Mouse (Mus musculus) hematopoietic stem cell, adult 5-6 weeks (primary cell): ENCODE data around the gene Tm4sf19. TPM values are rescaled to one million over a fixed set of nuclear protein-coding genes. Genes with fewer than 3 reads are reported as not detected.

Experiments used
- ATAC-seq, 2 experiments: fragments of 125-278 bp in 1 of 2; replicated peaks in 1 of 2; 2 replicates each; pipeline ENCODE4 v1.8.0; 2016 to 2017; ENCODE audit warnings: inconsistent platforms in 2 of 2, mild to moderate bottlenecking in 2 of 2, moderate number of reproducible peaks in 2 of 2, low read depth in 1 of 2, moderate TSS enrichment in 1 of 2; ENCODE audit not compliant: low FRiP score in 2 of 2, poor library complexity in 2 of 2, severe bottlenecking in 2 of 2, insufficient read depth in 1 of 2, low TSS enrichment in 1 of 2
- total RNA-seq: library from RNA; stranded (forward); fragments of 172-1452, 232-1000 nt; gene quantifications from 2 replicates; pipeline ENCODE4 v1.2.3, GENCODE M21; 2017

Gene Tm4sf19
- total RNA-seq, 1 experiment from 2014 or later = not detected

- no peak for ATAC-seq
These were observed 54.3 kb downstream of the Tm4sf19 start for GRCm38 (mm10) chr16:32454646-32455045.

- no peak for ATAC-seq
These were observed 55.8 kb downstream of the Tm4sf19 start for GRCm38 (mm10) chr16:32456086-32456485.

- no peak for ATAC-seq
These were observed 56.5 kb downstream of the Tm4sf19 start for GRCm38 (mm10) chr16:32456761-32457160.

Other genes starting within 250 kb of the Tm4sf19 start
- 78.9 and 112 TPM in 2 replicates for gene Nrros, start 234.9 kb upstream of the Tm4sf19 start, total RNA-seq
- 54.4 and 58.5 TPM in 2 replicates for gene Bex6, start 220.7 kb upstream of the Tm4sf19 start, total RNA-seq
- gene Fbxo45, start 153.3 kb upstream of the Tm4sf19 start, total RNA-seq = 26.1 and 32.0 TPM in 2 replicates
- 14.0 and 22.6 TPM in 2 replicates for gene Wdr53, start 153.3 kb upstream of the Tm4sf19 start, total RNA-seq
- gene Smco1, start 129.0 kb upstream of the Tm4sf19 start, total RNA-seq = not detected in 2 replicates
- gene Rnf168, start 123.0 kb upstream of the Tm4sf19 start, total RNA-seq = 67.5 and 71.4 TPM in 2 replicates
- gene Ubxn7, start 68.2 kb upstream of the Tm4sf19 start, total RNA-seq = 43.5 and 51.3 TPM in 2 replicates
- gene Tctex1d2, start 19.2 kb downstream of the Tm4sf19 start, total RNA-seq = 54.3 and 62.3 TPM in 2 replicates
- 68.6 and 75.3 TPM in 2 replicates for gene Pcyt1a, start 30.4 kb downstream of the Tm4sf19 start, total RNA-seq
- 0.25 TPM in 1 of 2 replicates, not detected in the other for gene Slc51a, start 87.4 kb downstream of the Tm4sf19 start, total RNA-seq
- not detected in 2 replicates for gene Zdhhc19, start 95.8 kb downstream of the Tm4sf19 start, total RNA-seq
- gene Tfrc, start 208.4 kb downstream of the Tm4sf19 start, total RNA-seq = 87.0 and 93.9 TPM in 2 replicates
- gene Tnk2, start 243.4 kb downstream of the Tm4sf19 start, total RNA-seq = 3.5 and 5.7 TPM in 2 replicates